In genomic region chr6:83830941-83831605, GRCm38 (mm10) we compare ENCODE assay signal across 8 mouse cellular contexts. TPM values are rescaled to one million over a fixed set of nuclear protein-coding genes. Genes with fewer than 3 reads are reported as not detected.
A peak's percentile ranks its signal among the peaks of the same experiment; 100 is the strongest.
DNase-seq lines count a peak whose midpoint lies in the region.

No protein-coding gene starts in this region.

- H3K4me3 ChIP-seq in macrophage (ENCODE audit: inconsistent target) = peak overlapping the region; percentile 40

- WGBS in macrophage (ENCODE audit: missing documents) = 11% methylated on average over 35 of the region's 35 CpGs

- no peaks in the 10 kb centered on the region for H3K79me2 ChIP-seq in macrophage (ENCODE audit: inconsistent target)

- H3K36me3 ChIP-seq in macrophage (ENCODE audit: inconsistent target) = no peaks in the 10 kb centered on the region

- DNase-seq in kidney, adult 9 months = peak; percentile 17
- DNase-seq in kidney, postnatal 4 days = no peak
- DNase-seq in CD4-positive, CD25-positive, alpha-beta regulatory T cell, adult 2 months (ENCODE audit: low read depth, low spot score) = peak; percentile 84
- DNase-seq in c-Kit-positive CD71-positive TER-119-positive erythroid progenitor cells, embryonic 14.5 days (ENCODE audit: low spot score) = peak; percentile 26
- peak; percentile 6 for DNase-seq in heart, postnatal 4 days
- peak; percentile 13 for DNase-seq in telencephalon, adult 2 months (ENCODE audit: low read depth, low spot score)
- DNase-seq in urinary bladder, postnatal 14 days (ENCODE audit: low spot score) = no peak

- H3K27ac ChIP-seq in macrophage = no peak overlapping the region

RNA-seq across cellular contexts. Expression of gene Paip2b, which starts 0.5 kb away (rescaled TPM):
- total RNA-seq in heart, postnatal 4 days (2021) = 10 to 100 TPM; 22.5 to 22.6 TPM
- total RNA-seq in macrophage (2018; cell fraction: chromatin; rRNA removed) = 1 to 10 TPM in 25 of 26 experiments, under 1 TPM in 1; 0.92 to 9.6 (median 4.0) TPM
- total RNA-seq in macrophage (2018; cell fraction: cytosol; rRNA removed) = 1 to 10 TPM; 4.5 to 8.9 (median 6.7) TPM
- 1 to 10 TPM; 1.9 to 8.9 (median 3.8) TPM for total RNA-seq in macrophage (2018; cell fraction: nucleus; rRNA removed)
- polyA plus RNA-seq in macrophage (2018) = 5.8 to 9.0 TPM (median 6.1 TPM) in 3 replicates

RNA-seq across cellular contexts. Expression of gene Zfp638, which starts 35.8 kb away (rescaled TPM):
- 10 to 100 TPM; 67.9 to 75.3 TPM for total RNA-seq in heart, postnatal 4 days (2021)
- 100 to 1,000 TPM; 237 to 517 (median 386) TPM for total RNA-seq in macrophage (2018; cell fraction: chromatin; rRNA removed)
- 10 to 100 TPM; 39.8 to 76.3 (median 53.2) TPM for total RNA-seq in macrophage (2018; cell fraction: cytosol; rRNA removed)
- 100 to 1,000 TPM; 122 to 341 (median 210) TPM for total RNA-seq in macrophage (2018; cell fraction: nucleus; rRNA removed)
- polyA plus RNA-seq in macrophage (2018) = 38.7 to 53.0 TPM (median 44.8 TPM) in 3 replicates

RNA-seq across cellular contexts. Expression of gene Nagk, which starts 36.3 kb away (rescaled TPM):
- 10 to 100 TPM; 40.2 to 40.6 TPM for total RNA-seq in heart, postnatal 4 days (2021)
- total RNA-seq in macrophage (2018; cell fraction: chromatin; rRNA removed) = 100 to 1,000 TPM; 116 to 452 (median 221) TPM
- total RNA-seq in macrophage (2018; cell fraction: cytosol; rRNA removed) = 100 to 1,000 TPM in 10 of 26 experiments, 10 to 100 TPM in 16; 68.0 to 155 (median 95.8) TPM
- total RNA-seq in macrophage (2018; cell fraction: nucleus; rRNA removed) = 100 to 1,000 TPM in 24 of 26 experiments, 10 to 100 TPM in 2; 82.5 to 316 (median 140) TPM
- 112 to 148 TPM (median 138 TPM) in 3 replicates for polyA plus RNA-seq in macrophage (2018)

RNA-seq across cellular contexts. Expression of gene Tex261, which starts 55.5 kb away (rescaled TPM):
- 10 to 100 TPM; 85.2 to 85.8 TPM for total RNA-seq in heart, postnatal 4 days (2021)
- 10 to 100 TPM in 18 of 26 experiments, 1 to 10 TPM in 8; 2.1 to 56.1 (median 17.3) TPM for total RNA-seq in macrophage (2018; cell fraction: chromatin; rRNA removed)
- total RNA-seq in macrophage (2018; cell fraction: cytosol; rRNA removed) = 10 to 100 TPM; 40.2 to 81.6 (median 56.3) TPM
- total RNA-seq in macrophage (2018; cell fraction: nucleus; rRNA removed) = 10 to 100 TPM; 23.6 to 80.5 (median 45.1) TPM
- 35.3 to 72.5 TPM (median 65.9 TPM) in 3 replicates for polyA plus RNA-seq in macrophage (2018)

Comparison
In these comparisons a context has a peak if more than half of its experiments do, and no peak if none do; other contexts are left out.
1. DNase-seq: peak in kidney, adult 9 months (single experiment), CD4-positive, CD25-positive, alpha-beta regulatory T cell, adult 2 months (single experiment), c-Kit-positive CD71-positive TER-119-positive erythroid progenitor cells, embryonic 14.5 days (single experiment), heart, postnatal 4 days (single experiment) and telencephalon, adult 2 months (single experiment); none in kidney, postnatal 4 days (0 of 2) and urinary bladder, postnatal 14 days (single experiment).